Mouse (Mus musculus): ENCODE measurements at regions not wholly inside any gene's neighbourhood (a gene's known extent, or its start where the extent isn't known, plus 50 kb on each side); places are given as distances from the start of the nearest gene placed in this dataset.
"Not testable (repeated sequence)": the region's sequence is repeated elsewhere in the genome, so short reads cannot be mapped to it uniquely, and the experiment has no call there.

DNA sequence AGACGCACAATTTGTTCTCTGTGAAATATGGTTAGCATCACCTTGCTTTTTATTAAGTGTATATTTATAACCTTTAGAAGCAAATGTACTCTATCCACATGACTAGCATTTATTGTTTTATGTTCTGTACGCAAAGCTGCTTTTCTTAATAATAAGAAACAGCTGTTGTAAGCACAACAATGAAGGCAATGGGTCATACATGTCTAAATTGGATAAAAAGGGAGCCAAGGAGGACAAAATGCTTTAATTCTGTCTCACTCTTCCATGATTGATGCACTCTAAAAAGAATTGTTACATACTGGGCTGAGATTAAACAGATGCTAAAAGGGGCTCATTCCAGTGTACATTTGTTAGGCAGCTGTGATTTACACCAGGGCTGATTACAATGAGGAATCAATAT, 232.7 kb upstream of the Gm21293 start:
- DNase-seq (ENCODE audit: low read depth, low spot score): no peak

DNA sequence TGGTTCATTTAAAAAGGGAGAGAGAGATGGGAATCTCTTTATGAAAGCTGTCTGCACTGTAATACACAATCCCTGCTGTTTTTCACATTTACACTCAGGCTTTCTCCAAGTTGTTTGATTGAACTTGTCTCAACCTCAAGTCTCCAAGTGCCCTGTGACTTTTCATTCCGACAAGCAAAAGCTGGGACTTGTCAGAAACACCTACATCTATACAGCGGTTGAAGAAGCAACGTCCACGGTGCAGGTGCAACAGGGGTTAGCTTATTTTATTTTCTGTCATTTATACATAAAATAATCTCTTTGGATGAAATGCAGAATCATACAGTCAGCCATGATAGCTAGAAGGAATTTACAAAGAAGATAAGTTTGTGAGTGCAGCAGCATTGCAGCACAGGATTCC, 184.6 kb upstream of the Gm21293 start:
- DNase-seq (ENCODE audit: low read depth, low spot score): no peak

DNA sequence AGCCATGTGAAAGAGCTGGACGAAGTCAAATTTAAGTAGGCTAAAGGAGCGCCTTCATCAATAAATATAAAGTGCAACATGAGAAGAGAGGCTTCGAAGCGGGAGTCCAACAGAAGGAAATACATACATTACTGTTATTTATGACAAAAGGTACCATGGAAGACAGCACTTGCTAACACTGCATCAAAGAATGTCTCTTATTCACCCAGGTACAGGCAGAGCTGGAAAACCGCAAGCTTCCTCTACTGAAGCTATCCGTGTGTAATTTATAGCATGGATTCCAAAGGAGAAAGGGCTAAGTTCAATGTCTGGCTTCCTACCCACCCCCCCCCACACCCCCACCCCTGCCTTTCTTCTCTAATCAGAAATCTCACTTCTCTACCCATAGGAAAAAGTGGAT, 166.7 kb upstream of the Gm21293 start:
- DNase-seq (ENCODE audit: low read depth, low spot score): no peak

DNA sequence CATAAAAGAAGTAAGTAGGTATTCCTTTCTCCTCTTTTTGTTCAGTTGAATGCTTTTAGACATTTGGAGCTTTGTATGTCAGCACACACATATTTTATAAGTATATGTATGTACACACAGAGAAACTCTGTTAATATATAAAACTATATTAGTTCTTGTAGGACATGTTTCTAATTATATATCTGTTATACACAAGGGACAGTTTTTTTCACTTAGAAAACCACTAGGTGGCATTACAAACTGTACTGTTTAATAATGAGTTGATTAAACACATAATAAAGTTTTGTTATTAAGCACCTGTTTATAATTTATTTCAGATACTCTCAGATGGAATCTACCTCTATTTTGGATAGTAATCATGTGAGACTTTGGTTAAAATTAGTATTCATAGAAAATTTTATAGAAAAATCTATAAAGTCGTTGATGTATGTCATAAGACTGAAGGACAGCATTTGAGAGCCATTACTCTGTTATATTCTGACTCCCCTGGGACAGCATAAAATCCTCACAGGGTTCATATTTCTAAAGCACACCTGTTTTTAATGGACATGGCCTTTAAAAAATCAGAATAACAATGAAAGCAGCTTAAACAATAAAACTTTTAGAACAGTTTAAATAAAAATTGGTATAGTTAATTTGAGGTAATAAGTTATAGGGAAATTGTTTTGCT, 158.4 kb upstream of the Gm21293 start:
- DNase-seq (ENCODE audit: low read depth, low spot score): no peak

DNA sequence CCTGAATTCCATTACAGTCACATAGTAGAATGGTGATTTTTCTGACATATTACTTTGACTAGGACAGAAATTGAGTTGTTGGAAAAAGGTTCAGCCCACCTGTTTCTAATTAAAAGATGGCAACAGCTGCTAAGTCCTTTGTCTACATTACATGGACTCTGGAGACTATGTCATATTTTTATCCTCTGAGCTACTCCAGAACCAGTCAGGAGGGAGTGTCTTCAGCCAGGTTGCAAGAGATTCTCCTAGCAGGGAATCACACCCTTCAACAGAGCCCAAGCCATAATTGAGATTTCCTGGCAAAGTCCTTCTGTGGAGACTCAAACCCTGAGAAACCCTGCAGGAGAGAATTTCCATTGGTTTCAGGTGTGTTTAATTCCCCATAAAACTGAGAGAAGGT, 123.2 kb upstream of the Gm21293 start:
- no peak for DNase-seq (ENCODE audit: low read depth, low spot score)

DNA sequence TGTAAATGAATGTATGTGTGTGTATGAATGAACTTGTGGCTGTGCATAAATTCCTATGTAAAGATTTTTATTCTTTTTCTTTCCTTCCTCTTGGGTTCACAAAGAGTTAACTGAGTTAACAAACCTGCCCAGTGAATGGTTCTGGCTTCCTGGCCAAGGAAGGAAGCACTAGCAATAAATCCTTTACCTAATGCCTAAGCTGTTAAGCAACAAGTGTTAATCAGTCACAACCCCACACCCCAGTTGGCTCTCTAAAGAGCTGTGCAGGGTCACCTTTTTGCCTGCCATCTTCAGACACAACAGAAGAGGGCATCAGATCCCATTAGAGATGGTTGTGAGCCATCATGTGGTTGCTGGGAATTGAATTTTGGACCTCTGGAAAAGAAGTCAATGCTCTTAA, 121.2 kb upstream of the Gm21293 start:
- DNase-seq (ENCODE audit: low read depth, low spot score): no peak

DNA sequence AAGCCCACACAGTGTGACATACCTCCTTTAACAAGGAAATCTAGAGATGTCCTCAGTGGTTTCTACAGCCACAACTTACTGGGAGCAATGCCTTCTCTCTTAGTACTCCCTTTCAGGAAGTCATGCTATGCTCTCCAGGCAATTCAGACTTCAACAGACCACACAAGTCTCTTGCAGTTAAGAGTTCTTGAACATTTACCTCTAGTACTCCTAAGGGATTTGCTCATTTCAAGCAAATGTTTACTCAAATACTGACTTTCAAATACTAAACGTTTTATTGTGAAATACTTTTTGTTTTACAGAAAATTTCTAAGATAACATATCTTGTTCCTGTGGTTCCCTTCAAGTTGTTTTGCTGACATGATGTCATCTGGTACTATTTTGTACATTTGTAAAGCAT, 114.6 kb upstream of the Gm21293 start:
- no peak for DNase-seq (ENCODE audit: low read depth, low spot score)

DNA sequence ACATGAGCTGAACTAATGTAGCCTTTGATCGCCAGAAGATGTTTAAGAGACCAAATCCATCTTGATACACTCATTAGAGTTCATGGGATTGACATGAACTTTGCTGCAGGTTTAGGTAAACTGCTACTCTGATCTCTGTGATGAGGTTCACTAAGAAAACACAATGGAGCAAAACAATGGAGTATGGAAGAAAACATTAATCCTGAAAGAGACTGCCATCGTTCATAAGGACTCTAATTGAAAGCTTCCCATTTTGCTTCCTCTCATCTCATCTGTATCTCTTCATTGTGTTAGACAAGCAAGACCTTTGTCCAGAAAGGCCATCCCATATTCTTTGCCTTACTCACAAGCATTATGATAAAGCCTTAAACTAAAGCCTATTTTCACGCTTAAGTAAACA, 110.0 kb upstream of the Gm21293 start:
- no peak for DNase-seq (ENCODE audit: low read depth, low spot score)

DNA sequence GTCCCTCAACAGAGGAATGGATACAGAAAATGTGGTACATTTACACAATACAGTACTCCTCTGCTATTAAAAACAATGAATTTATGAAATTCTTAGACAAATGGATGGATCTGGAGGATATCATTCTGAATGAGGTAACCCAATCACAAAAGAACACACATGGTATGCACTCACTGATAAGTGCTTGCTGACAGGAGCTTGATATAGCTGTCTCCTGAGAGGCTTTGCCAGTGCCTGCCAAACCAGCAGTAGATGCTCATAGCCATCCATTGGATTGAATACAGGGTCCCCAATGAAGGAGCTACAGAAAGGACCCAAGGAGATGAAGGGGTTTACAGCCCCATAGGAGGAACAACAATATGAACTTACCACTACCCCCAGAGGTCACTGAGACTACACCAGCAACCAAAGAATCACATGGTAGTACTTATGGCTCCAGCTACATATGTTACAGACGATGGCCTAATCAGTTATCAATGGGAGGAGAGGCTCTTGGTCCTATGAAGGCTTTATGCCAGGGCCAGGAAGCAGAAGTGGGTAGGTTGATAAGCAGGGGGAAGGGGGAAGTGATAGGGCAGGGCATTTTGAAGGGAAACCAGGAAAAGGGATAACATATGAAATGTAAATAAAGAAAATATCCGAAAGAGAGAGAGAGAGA, 100.9 kb upstream of the Gm21293 start:
- not testable (repeated sequence) for DNase-seq (ENCODE audit: low read depth, low spot score)

DNA sequence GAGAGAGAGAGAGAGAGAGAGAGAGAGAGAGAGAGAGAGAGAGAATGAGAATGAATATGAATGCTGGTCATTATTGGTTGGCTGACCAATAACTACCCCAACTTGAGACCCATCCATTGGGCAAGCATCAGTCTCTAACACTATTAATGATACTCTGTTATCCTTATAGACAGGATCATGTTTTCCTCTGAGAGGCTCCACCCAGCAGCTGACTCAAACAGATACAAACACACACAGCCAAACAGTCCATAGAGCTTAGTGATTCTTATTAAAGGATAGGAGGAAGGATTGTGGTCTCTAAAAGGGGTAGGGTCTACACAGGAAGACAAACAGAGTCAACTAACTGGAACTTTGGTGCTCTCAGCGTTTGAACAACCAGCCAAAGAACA, 100.4 kb upstream of the Gm21293 start:
- no peak for DNase-seq (ENCODE audit: low read depth, low spot score)

DNA sequence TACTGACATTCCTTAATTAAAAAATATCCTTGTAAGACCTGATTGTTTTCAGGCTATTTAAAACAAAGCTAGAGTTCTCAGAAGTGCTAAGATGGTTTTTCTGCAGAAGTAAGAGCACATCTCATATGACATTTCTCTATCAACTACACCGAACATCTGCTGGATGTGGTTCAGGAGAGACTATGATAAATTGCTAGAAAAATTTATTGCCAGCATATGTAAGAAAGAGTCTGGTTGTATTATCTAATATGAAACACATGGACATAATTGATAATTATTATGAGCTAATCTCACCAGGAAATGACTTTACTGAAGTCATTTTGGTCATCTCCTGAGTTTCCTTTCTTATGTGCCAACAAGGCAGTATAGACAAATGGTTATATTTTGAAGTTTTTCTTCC, 99.2 kb upstream of the Gm21293 start:
- no peak for DNase-seq (ENCODE audit: low read depth, low spot score)

Data from 3T3-L1 (cell line).